In the genomic region with DNA sequence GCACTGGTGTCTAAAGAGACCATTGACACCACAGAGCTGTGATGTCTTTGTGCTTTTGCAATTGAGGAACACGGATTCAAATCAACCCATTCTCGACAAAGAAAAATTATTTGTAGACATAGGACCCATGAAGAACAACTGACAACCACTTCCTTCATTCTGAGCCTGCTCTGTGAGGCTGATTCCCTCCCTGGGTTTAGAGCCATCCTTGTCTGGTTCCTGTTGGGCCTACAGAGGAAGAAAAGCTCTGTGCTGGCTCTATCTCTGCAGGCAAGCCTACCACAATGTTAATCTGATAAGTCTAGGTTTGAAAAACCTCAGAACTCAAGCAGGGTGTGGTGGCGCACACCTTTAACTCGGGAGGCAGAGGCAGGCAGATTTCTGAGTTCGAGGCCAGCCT, we compare ENCODE assay signal across 15 mouse cellular contexts.
DNase-seq lines count a peak whose midpoint lies in the region; ATAC-seq and TF ChIP-seq lines count a peak whose summit lies in the region.
"Had no signal": no experiment of that assay in that cellular context is flagged by ENCODE, and none has a peak within 500 bp of the region (broad histone marks: within the 10 kb centered on the region; RNA-seq: fewer than 3 reads in every experiment).

No protein-coding gene starts in this region.

- H3K9ac ChIP-seq in liver, postnatal 0 days (replicated peaks), result no peak overlapping the region
- H3K9ac ChIP-seq: limb, embryonic 15.5 days had no signal

- ATAC-seq in liver, postnatal 0 days, result no peak
- ATAC-seq: forebrain, embryonic 16.5 days had no signal

- no peaks in the 10 kb centered on the region for H3K27me3 ChIP-seq in liver, postnatal 0 days (ENCODE audit: insufficient read depth, low read length)
- H3K27me3 ChIP-seq: limb, embryonic 15.5 days had no signal

- WGBS in liver, postnatal 0 days (ENCODE audit: insufficient replicate concordance), result 49% methylated on average over 5 of the region's 5 CpGs

- H3K4me1 ChIP-seq in brown adipose tissue, adult 24 weeks (ENCODE audit: control insufficient read depth, insufficient read depth, insufficient read length, low read length), result peaks cover 28% of the 10 kb centered on the region
- peaks cover 31% of the 10 kb centered on the region for H3K4me1 ChIP-seq in liver, postnatal 0 days (ENCODE audit: insufficient read depth)
- H3K4me1 ChIP-seq: limb, embryonic 15.5 days had no signal

- H3K9me3 ChIP-seq in liver, postnatal 0 days (ENCODE audit: low read length), result no peaks in the 10 kb centered on the region
- H3K9me3 ChIP-seq: limb, embryonic 15.5 days had no signal

- no peak for TF ChIP-seq EP300 in liver, postnatal 0 days (IDR thresholded peaks at IDR 0.05; ENCODE audit: low read depth)

- no peak for TF ChIP-seq CTCF in liver, postnatal 0 days (IDR thresholded peaks at IDR 0.05; ENCODE audit: low read depth)

- H3K27ac ChIP-seq in brown adipose tissue, adult 24 weeks (replicated peaks; ENCODE audit: low read depth, low read length), result 0 out of 2 replicates have a peak overlapping the region, but pooled peaks have one; percentile 9
- H3K27ac ChIP-seq in liver, postnatal 0 days (ENCODE audit: low read depth), result peak overlapping the region; percentile 64
- H3K27ac ChIP-seq: limb, embryonic 15.5 days had no signal

- peak overlapping the region; percentile 45; the same call in 1 of the 2 replicates for H3K4me2 ChIP-seq in liver, postnatal 0 days (ENCODE audit: low read depth, low read length)
- H3K4me2 ChIP-seq: heart, embryonic 11.5 days; limb, embryonic 15.5 days; midbrain, embryonic 11.5 days had no signal

- H3K36me3 ChIP-seq in liver, postnatal 0 days (replicated peaks; ENCODE audit: insufficient read depth, low read length), result no peaks in the 10 kb centered on the region
- H3K36me3 ChIP-seq: limb, embryonic 15.5 days had no signal

- no peak overlapping the region for H3K4me3 ChIP-seq in brown adipose tissue, adult 24 weeks (ENCODE audit: insufficient read depth, low read depth, low read length)
- H3K4me3 ChIP-seq in liver, postnatal 0 days (ENCODE audit: low read depth, low read length), result no peak overlapping the region
- H3K4me3 ChIP-seq: erythroblast, embryonic 14.5 days; limb, embryonic 15.5 days had no signal

- DNase-seq in 416B (ENCODE audit: low read depth), result peak; percentile 92
- DNase-seq in CD4-positive helper T cell, adult 2 months (ENCODE audit: low read depth, low spot score), result peak; percentile 61
- DNase-seq in liver, postnatal 0 days, result no peak
- no peak for DNase-seq in cerebellum, adult 9-10 months
- DNase-seq in heart, postnatal 4 days, result no peak
- no peak for DNase-seq in adrenal gland, postnatal 36 days
- DNase-seq: cerebellum, adult 9-11 months; gastrocnemius, postnatal 14 days; heart, postnatal 36 days had no signal

Comparison
In these comparisons a context has a peak if more than half of its experiments do, and no peak if none do; other contexts are left out.
1. DNase-seq: peak in 416B (single experiment) and CD4-positive helper T cell, adult 2 months (single experiment); none in liver, postnatal 0 days (single experiment), cerebellum, adult 9-10 months (single experiment), heart, postnatal 4 days (single experiment) and adrenal gland, postnatal 36 days (0 of 2).